Mouse (Mus musculus) heart, embryonic 11.5 days (tissue): ENCODE measurements at regions not wholly inside any gene's neighbourhood (a gene's known extent, or its start where the extent isn't known, plus 50 kb on each side); places are given as distances from the start of the nearest gene placed in this dataset.

Experiments used
- ATAC-seq: fragments of 200-750 bp; cut with Nextera tagmentation; replicated peaks from 2 replicates; pipeline ENCODE4 v1.8.0; 2017; ENCODE audit warnings: moderate library complexity; ENCODE audit not compliant: insufficient number of reproducible peaks, low FRiP score, low TSS enrichment
- H3K27ac ChIP-seq: fragments of 300-500 bp; sonication (generic); 2 replicates; pipeline ENCODE4 v1.5.1; 2014; ENCODE audit warnings: mild to moderate bottlenecking, low read depth, low read length
- H3K27me3 ChIP-seq: fragments of 300-500 bp; sonication (generic); 2 replicates; pipeline ENCODE4 v1.6.1; 2014; ENCODE audit warnings: mild to moderate bottlenecking, low read length, mixed read lengths; ENCODE audit not compliant: control insufficient read depth, insufficient read depth
- H3K36me3 ChIP-seq: fragments of 300-500 bp; sonication (generic); 2 replicates; pipeline ENCODE4 v1.6.1; 2014; ENCODE audit warnings: mild to moderate bottlenecking, low read length, moderate library complexity, mixed read lengths; ENCODE audit not compliant: control insufficient read depth, insufficient read depth
- H3K4me1 ChIP-seq: fragments of 300-500 bp; sonication (generic); 2 replicates; pipeline ENCODE4 v1.6.1; 2014; ENCODE audit warnings: low read length; ENCODE audit not compliant: control insufficient read depth, insufficient read depth
- H3K4me2 ChIP-seq: fragments of 300-500 bp; sonication (generic); 2 replicates; pipeline ENCODE4 v1.6.1; 2014; ENCODE audit warnings: mild to moderate bottlenecking, moderate library complexity
- H3K4me3 ChIP-seq: fragments of 300-500 bp; sonication (generic); 2 replicates; pipeline ENCODE4 v1.5.1; 2014; ENCODE audit warnings: low read depth, low read length
- H3K9ac ChIP-seq: fragments of 300-500 bp; sonication (generic); 2 replicates; pipeline ENCODE4 v1.6.1; 2014; ENCODE audit warnings: mild to moderate bottlenecking, low read depth, low read length, moderate library complexity
- H3K9me3 ChIP-seq: fragments of 300-500 bp; sonication (generic); replicated peaks from 2 replicates; pipeline ENCODE4 v1.6.1; 2016; ENCODE audit warnings: low read length; ENCODE audit not compliant: control insufficient read depth
- WGBS: fragments of 180-500 bp; shearing (Covaris S2); extraction: QIAGEN DNeasy Blood & Tissue Kit; methylation state at CpG from one replicate; pipeline ENCODE4 v1.1.7; 2014; ENCODE audit not compliant: insufficient replicate concordance; 5-methylcytosine and 5-hydroxymethylcytosine counted together

GRCm38 (mm10) chr2:159068303-159069020 lies 273.9 kb downstream of the Dhx35 start:
- H3K9me3 ChIP-seq: no peaks in the 10 kb centered on the region
- H3K27ac ChIP-seq: no peak overlapping the region
- H3K9ac ChIP-seq: no peak overlapping the region
- no peaks in the 10 kb centered on the region for H3K4me1 ChIP-seq
- H3K4me3 ChIP-seq: no peak overlapping the region
- H3K4me2 ChIP-seq: no peak overlapping the region
- no peaks in the 10 kb centered on the region for H3K27me3 ChIP-seq
- H3K36me3 ChIP-seq: no peaks in the 10 kb centered on the region
- 44% methylated on average over 7 of the region's 7 CpGs for WGBS
- ATAC-seq: no peak

- H3K27me3 ChIP-seq: no peaks in the 10 kb centered on the region
- 14% methylated on average over 6 of the region's 6 CpGs for WGBS
- no peak for ATAC-seq
- no peaks in the 10 kb centered on the region for H3K36me3 ChIP-seq
- no peak overlapping the region for H3K4me2 ChIP-seq
- no peaks in the 10 kb centered on the region for H3K9me3 ChIP-seq
- no peak overlapping the region for H3K9ac ChIP-seq
- no peaks in the 10 kb centered on the region for H3K4me1 ChIP-seq
- no peak overlapping the region for H3K27ac ChIP-seq
- no peak overlapping the region for H3K4me3 ChIP-seq
Measured at GRCm38 (mm10) chr2:159069180-159069579, 274.6 kb downstream of the Dhx35 start.

GRCm38 (mm10) chr2:159072997-159073690 lies 278.5 kb downstream of the Dhx35 start:
- no peak overlapping the region for H3K27ac ChIP-seq
- no peak for ATAC-seq
- H3K4me3 ChIP-seq: no peak overlapping the region
- no peaks in the 10 kb centered on the region for H3K9me3 ChIP-seq
- H3K4me1 ChIP-seq: no peaks in the 10 kb centered on the region
- H3K4me2 ChIP-seq: no peak overlapping the region
- H3K9ac ChIP-seq: no peak overlapping the region
- 72% methylated on average over 7 of the region's 7 CpGs for WGBS
- no peaks in the 10 kb centered on the region for H3K27me3 ChIP-seq
- H3K36me3 ChIP-seq: no peaks in the 10 kb centered on the region

- H3K27ac ChIP-seq: no peak overlapping the region
- no peak overlapping the region for H3K4me3 ChIP-seq
- H3K27me3 ChIP-seq: no peaks in the 10 kb centered on the region
- H3K36me3 ChIP-seq: no peaks in the 10 kb centered on the region
- H3K9me3 ChIP-seq: no peaks in the 10 kb centered on the region
- no peak for ATAC-seq
- 69% methylated on average over 7 of the region's 7 CpGs for WGBS
- no peak overlapping the region for H3K4me2 ChIP-seq
- no peaks in the 10 kb centered on the region for H3K4me1 ChIP-seq
- no peak overlapping the region for H3K9ac ChIP-seq
Measured at GRCm38 (mm10) chr2:159079836-159080235, 285.2 kb downstream of the Dhx35 start.

GRCm38 (mm10) chr2:159080784-159081544 lies 286.4 kb downstream of the Dhx35 start:
- no peak for ATAC-seq
- H3K4me2 ChIP-seq: no peak overlapping the region
- H3K4me1 ChIP-seq: no peaks in the 10 kb centered on the region
- no peak overlapping the region for H3K27ac ChIP-seq
- H3K4me3 ChIP-seq: no peak overlapping the region
- WGBS: 78% methylated on average over 19 of the region's 19 CpGs
- no peak overlapping the region for H3K9ac ChIP-seq
- no peaks in the 10 kb centered on the region for H3K36me3 ChIP-seq
- H3K9me3 ChIP-seq: no peaks in the 10 kb centered on the region
- H3K27me3 ChIP-seq: no peaks in the 10 kb centered on the region

DNA sequence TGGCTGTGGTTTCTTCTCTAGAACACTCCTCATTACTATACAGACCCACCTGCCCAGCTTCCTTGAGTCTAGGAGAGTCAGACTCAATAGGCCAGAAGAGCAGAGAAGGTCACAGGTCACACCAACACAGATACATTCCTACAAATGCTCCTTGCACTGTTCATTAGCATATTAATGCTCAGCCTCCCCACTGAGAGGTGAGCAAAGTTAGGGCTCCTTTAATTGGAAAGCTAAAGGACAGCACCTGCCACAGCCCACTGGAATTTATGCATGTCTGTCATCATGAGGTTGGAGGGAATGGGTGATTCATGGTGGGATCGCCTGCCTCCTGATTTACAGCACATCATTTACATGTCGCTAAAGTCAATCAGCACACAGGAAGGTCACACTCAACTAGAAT lies 292.2 kb downstream of the Dhx35 start:
- H3K9me3 ChIP-seq: no peaks in the 10 kb centered on the region
- no peaks in the 10 kb centered on the region for H3K4me1 ChIP-seq
- no peak overlapping the region for H3K9ac ChIP-seq
- H3K27ac ChIP-seq: no peak overlapping the region
- H3K4me3 ChIP-seq: no peak overlapping the region
- no peak overlapping the region for H3K4me2 ChIP-seq
- 59% methylated on average over 2 of the region's 2 CpGs for WGBS
- no peak for ATAC-seq
- H3K36me3 ChIP-seq: no peaks in the 10 kb centered on the region
- H3K27me3 ChIP-seq: no peaks in the 10 kb centered on the region

DNA sequence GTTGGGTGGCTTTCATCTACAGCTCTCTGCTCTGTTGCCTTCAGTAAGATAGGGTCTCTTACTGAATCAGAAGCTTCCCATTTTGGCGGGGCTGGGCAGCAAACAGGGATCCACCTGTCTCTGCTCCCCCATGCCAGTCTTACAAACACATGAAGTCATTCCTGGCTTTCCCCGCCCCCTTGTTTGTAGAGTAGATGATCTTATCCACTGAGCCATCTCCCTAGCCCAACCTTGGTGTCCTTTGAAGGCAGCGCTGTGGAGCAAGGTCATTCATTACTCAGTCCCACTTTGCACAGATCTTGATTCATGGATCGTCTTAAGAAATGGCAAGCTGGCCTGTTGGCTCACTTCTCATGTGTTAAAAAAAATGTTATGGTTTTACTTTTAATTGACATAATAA lies 293.6 kb downstream of the Dhx35 start:
- no peaks in the 10 kb centered on the region for H3K4me1 ChIP-seq
- no peaks in the 10 kb centered on the region for H3K9me3 ChIP-seq
- no peak overlapping the region for H3K9ac ChIP-seq
- no peak overlapping the region for H3K4me3 ChIP-seq
- H3K4me2 ChIP-seq: no peak overlapping the region
- no peak for ATAC-seq
- WGBS: 79% methylated on average over 4 of the region's 4 CpGs
- no peaks in the 10 kb centered on the region for H3K27me3 ChIP-seq
- H3K27ac ChIP-seq: no peak overlapping the region
- no peaks in the 10 kb centered on the region for H3K36me3 ChIP-seq

GRCm38 (mm10) chr2:159096667-159097066 lies 302.1 kb downstream of the Dhx35 start:
- Histone ChIP-seq H3K27me3 (no peaks in the 10 kb centered on the region), H3K4me1 (no peaks in the 10 kb centered on the region), H3K9ac (no peak overlapping the region), H3K4me2 (no peak overlapping the region), H3K27ac (no peak overlapping the region), H3K4me3 (no peak overlapping the region), H3K36me3 (no peaks in the 10 kb centered on the region), H3K9me3 (no peaks in the 10 kb centered on the region)
- no peak for ATAC-seq
- 48% methylated on average over 2 of the region's 2 CpGs for WGBS
